Mouse (Mus musculus) liver, postnatal 0 days (tissue): ENCODE results near the gene Adipoq. TPM values are rescaled to one million over a fixed set of nuclear protein-coding genes. Genes with fewer than 3 reads are reported as not detected.

Source experiments
- ATAC-seq: fragments of 200-750 bp; cut with Nextera tagmentation; 2 replicates; pipeline ENCODE4 v1.8.0; 2017; ENCODE audit warnings: mild to moderate bottlenecking, moderate library complexity
- DNase-seq: peaks from one replicate; pipeline ENCODE4 v3.0.0-alpha.2; 2016
- H3K27ac ChIP-seq: fragments of 300-500 bp; sonication (generic); 2 replicates; pipeline ENCODE4 v1.5.1; 2014; ENCODE audit warnings: antibody characterized with exemption, moderate library complexity, mild to moderate bottlenecking, low read depth
- H3K27me3 ChIP-seq: fragments of 300-500 bp; sonication (generic); 2 replicates; pipeline ENCODE4 v1.6.1; 2014; ENCODE audit warnings: low read length, control low read depth, mixed read lengths; ENCODE audit not compliant: insufficient read depth
- H3K36me3 ChIP-seq: fragments of 300-500 bp; sonication (generic); replicated peaks from 2 replicates; pipeline ENCODE4 v1.6.1; 2014; ENCODE audit warnings: mild to moderate bottlenecking, control low read depth, low read length, moderate library complexity, mixed read lengths; ENCODE audit not compliant: insufficient read depth
- H3K4me1 ChIP-seq: fragments of 300-500 bp; sonication (generic); 2 replicates; pipeline ENCODE4 v1.6.1; 2014; ENCODE audit warnings: antibody characterized with exemption, mild to moderate bottlenecking, control low read depth; ENCODE audit not compliant: insufficient read depth
- H3K4me2 ChIP-seq: fragments of 300-500 bp; sonication (generic); 2 replicates; pipeline ENCODE4 v1.6.1; 2014; ENCODE audit warnings: low read depth, mild to moderate bottlenecking, low read length, moderate library complexity, mixed read lengths
- H3K4me3 ChIP-seq: fragments of 300-500 bp; sonication (generic); 2 replicates; pipeline ENCODE4 v1.5.1; 2014; ENCODE audit warnings: low read depth, low read length
- H3K9ac ChIP-seq: fragments of 300-500 bp; sonication (generic); replicated peaks from 2 replicates; pipeline ENCODE4 v1.6.1; 2014; ENCODE audit warnings: mild to moderate bottlenecking, moderate library complexity
- H3K9me3 ChIP-seq: fragments of 300-500 bp; sonication (generic); 2 replicates; pipeline ENCODE4 v1.6.1; 2016; ENCODE audit warnings: mild to moderate bottlenecking, control low read depth, low read length, mixed read lengths
- CTCF ChIP-seq: sonication (generic); IDR thresholded peaks from 2 replicates; pipeline ENCODE4 v1.5.1; 2016; ENCODE audit warnings: antibody characterized with exemption, low read depth
- EP300 ChIP-seq: IDR thresholded peaks from 2 replicates; pipeline ENCODE4 v1.6.1; 2016; ENCODE audit warnings: antibody characterized with exemption, low read depth, mild to moderate bottlenecking
- WGBS: fragments of 180-500 bp; shearing (Covaris S2); extraction: QIAGEN DNeasy Blood & Tissue Kit; methylation state at CpG from one replicate; pipeline ENCODE4 v1.1.7; 2014; ENCODE audit not compliant: insufficient replicate concordance; 5-methylcytosine and 5-hydroxymethylcytosine counted together
- polyA plus RNA-seq: library from polyadenylated mRNA; unstranded; fragments of >200 nt; fragmentation: Nextera tagmentation; extraction: Ambion mirVana; gene quantifications from 2 replicates; pipeline ENCODE4 v1.2.1, GENCODE M21; 2015

Gene Adipoq
- polyA plus RNA-seq, 1 experiment from 2014 or later = not detected

DNA sequence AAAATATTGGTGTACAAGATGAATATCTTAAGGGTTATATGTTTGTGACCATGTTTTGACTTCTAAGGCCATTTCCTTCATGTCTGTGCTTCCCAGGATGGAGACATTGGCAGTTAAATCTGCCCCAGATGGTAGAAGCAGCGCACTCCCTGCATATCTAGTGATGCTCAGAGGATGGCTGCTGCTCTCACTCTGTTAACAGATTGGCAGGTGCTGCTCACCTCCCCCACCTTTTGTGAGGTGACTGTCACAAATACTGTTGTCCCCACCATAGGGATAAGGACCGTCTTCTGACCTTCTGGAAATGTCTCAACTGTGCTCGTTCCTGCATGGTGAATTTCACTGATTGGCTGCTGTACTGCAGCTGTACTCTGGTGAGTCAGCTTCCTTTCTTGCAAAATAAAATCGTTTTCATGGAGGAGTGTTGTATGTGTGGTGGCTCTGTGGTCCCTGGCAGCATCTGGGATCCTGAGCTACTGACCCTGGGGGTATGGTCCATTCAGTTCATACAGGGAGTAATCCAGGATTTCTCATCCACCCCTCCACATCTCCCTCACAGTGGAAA, 9.8 kb upstream of the Adipoq start:
- no peaks in the 10 kb centered on the region for H3K9me3 ChIP-seq
- no peaks in the 10 kb centered on the region for H3K4me1 ChIP-seq
- DNase-seq (no peak), ATAC-seq (no peak)
- TF ChIP-seq EP300 = no peak
- no peak for TF ChIP-seq CTCF
- H3K27ac ChIP-seq = no peak overlapping the region
- no peak overlapping the region for H3K9ac ChIP-seq
- no peaks in the 10 kb centered on the region for H3K27me3 ChIP-seq
- no peaks in the 10 kb centered on the region for H3K36me3 ChIP-seq
- WGBS = 37% methylated on average over 4 of the region's 4 CpGs
- H3K4me2 ChIP-seq = no peak overlapping the region
- no peak overlapping the region for H3K4me3 ChIP-seq

DNA sequence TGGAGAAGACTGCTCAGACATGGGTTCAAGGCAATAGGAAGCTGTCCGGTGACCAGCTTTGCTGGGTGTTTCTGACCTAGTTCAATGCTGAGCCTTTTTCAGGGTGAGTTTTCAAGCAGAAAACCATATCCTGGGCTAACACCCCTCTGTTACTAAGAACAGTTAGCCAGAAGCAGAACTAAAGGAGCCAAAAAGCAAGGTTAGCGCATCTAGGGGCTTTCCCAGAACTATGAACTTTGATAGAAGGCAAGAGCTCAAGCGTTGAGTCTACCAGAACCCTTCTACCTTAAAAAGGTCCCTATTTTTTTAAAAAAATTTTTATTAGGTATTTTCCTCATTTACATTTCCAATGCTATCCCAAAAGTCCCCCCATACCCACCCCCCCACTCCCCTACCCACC, 5.4 kb upstream of the Adipoq start:
- Histone ChIP-seq H3K4me1 (peaks cover 11% of the 10 kb centered on the region), H3K9me3 (no peaks in the 10 kb centered on the region), H3K4me3 (no peak overlapping the region), H3K4me2 (no peak overlapping the region), H3K27me3 (no peaks in the 10 kb centered on the region), H3K36me3 (no peaks in the 10 kb centered on the region), H3K27ac (no peak overlapping the region), H3K9ac (no peak overlapping the region)
- no peak for TF ChIP-seq CTCF
- no peak for TF ChIP-seq EP300
- whole genome bisulfite sequencing = 81% methylated on average over 3 of the region's 3 CpGs
- no peak for DNase-seq
- ATAC-seq = no peak

DNA sequence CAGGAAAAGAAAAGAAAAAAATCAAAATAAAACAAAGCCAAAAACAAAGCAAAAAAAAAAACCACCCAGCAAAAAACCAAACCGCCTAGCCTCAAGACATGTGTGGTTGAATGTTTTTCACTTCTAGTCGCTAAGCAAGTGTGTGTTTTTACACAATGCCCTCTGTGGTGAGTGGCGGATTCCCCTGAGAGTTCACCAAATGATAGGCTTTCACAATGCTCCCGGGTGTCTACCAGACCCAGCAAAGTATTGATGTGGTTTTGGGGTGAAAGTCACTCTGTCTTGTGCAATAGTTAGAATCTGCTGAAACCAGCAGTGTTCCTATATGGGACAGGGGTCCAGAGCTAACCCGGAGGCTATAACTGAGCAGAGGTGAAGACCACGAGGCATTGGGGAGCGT, 2.0 kb upstream of the Adipoq start:
- H3K4me3 ChIP-seq = no peak overlapping the region
- WGBS = 27% methylated on average over 7 of the region's 7 CpGs
- H3K27me3 ChIP-seq = no peaks in the 10 kb centered on the region
- H3K4me1 ChIP-seq = peaks cover 11% of the 10 kb centered on the region
- H3K27ac ChIP-seq = peak overlapping the region; percentile 75
- H3K36me3 ChIP-seq = no peaks in the 10 kb centered on the region
- TF ChIP-seq EP300 (peak; percentile 64; the same call in 1 of the 2 replicates), CTCF (no peak)
- H3K4me2 ChIP-seq = no peak overlapping the region
- DNase-seq (peak; percentile 60), ATAC-seq (peak; percentile 95)
- no peak overlapping the region for H3K9ac ChIP-seq
- no peaks in the 10 kb centered on the region for H3K9me3 ChIP-seq

DNA sequence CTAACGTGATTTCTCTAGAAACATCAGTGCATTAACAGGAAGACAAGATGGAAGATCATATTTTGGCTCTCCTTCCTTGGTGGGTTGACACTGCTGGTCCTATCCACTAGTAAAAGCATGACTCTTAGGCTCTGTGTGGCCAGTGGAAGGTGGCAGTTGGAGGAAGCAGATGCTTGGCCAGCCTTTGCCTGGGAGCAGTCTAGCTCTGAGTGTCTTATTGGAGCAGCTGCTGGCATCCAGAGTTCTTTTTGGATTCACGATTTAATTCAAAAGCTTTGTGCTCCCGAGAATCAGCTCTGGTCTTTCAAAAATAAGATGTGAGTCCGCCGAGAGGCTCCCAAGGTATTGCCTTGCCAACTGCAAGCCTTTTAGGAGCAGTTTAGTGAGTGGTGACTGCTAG, 1.1 kb upstream of the Adipoq start:
- Histone ChIP-seq H3K4me3 (no peak overlapping the region), H3K9ac (no peak overlapping the region), H3K27ac (no peak overlapping the region), H3K36me3 (no peaks in the 10 kb centered on the region), H3K4me2 (no peak overlapping the region), H3K4me1 (peaks cover 15% of the 10 kb centered on the region), H3K27me3 (no peaks in the 10 kb centered on the region), H3K9me3 (no peaks in the 10 kb centered on the region)
- ATAC-seq = no peak
- WGBS = 69% methylated on average over 5 of the region's 5 CpGs
- TF ChIP-seq CTCF = no peak
- no peak for TF ChIP-seq EP300
- DNase-seq = no peak

DNA sequence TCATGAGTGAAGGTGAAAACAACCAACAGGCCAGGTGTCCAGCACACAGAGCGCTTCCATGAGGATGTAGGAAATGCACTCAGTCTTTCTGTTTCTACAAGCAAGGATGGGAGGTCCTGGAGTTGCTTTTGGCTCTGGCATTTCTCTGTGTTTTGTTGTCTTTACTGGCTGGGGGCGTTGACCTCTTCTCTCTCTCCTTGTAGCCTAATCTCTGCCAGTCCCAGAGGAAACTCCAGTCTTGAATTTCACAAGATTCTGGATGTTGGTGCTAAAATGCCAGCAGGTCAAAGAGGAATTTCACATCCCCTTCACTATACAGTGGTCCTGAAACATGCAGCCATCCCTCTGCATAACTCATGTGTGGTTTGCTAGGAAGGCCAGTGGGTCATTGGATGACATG, 2.6 kb downstream of the Adipoq start:
- no peak for ATAC-seq
- H3K4me3 ChIP-seq = no peak overlapping the region
- no peak for TF ChIP-seq EP300
- TF ChIP-seq CTCF = no peak
- 84% methylated on average over 2 of the region's 2 CpGs for WGBS
- H3K36me3 ChIP-seq = no peaks in the 10 kb centered on the region
- H3K27ac ChIP-seq = no peak overlapping the region; the same call in 1 of the 2 replicates
- H3K4me1 ChIP-seq = peaks cover 12% of the 10 kb centered on the region
- DNase-seq = no peak
- no peak overlapping the region for H3K4me2 ChIP-seq
- no peaks in the 10 kb centered on the region for H3K27me3 ChIP-seq
- no peaks in the 10 kb centered on the region for H3K9me3 ChIP-seq
- H3K9ac ChIP-seq = no peak overlapping the region

DNA sequence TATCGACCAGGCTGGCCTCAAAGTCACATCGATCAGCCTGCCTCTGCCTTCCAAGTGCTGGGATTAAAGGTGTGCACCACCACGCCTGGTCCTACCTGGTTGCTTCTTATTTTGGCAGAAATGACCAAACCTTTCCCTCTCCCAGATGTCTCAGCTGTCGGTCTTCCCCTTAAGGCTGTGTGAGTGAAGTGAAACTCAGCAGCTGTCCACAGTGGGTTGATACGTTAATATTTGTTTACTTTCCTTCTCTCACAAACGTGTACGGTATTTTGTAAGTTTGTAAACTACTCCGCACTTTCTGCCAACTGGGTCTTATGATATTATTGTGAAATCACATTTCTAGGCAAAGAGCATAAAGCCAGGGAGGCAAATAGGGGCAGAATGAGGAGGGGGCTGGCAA, 3.1 kb downstream of the Adipoq start:
- Histone ChIP-seq H3K9ac (no peak overlapping the region), H3K9me3 (no peaks in the 10 kb centered on the region), H3K4me1 (peaks cover 11% of the 10 kb centered on the region), H3K27me3 (no peaks in the 10 kb centered on the region), H3K4me3 (no peak overlapping the region), H3K36me3 (no peaks in the 10 kb centered on the region), H3K27ac (peak overlapping the region; percentile 34; the same call in 1 of the 2 replicates), H3K4me2 (0 out of 2 replicates have a peak overlapping the region, but pooled peaks have one; percentile 13)
- no peak for ATAC-seq
- DNase-seq = no peak
- WGBS = 57% methylated on average over 8 of the region's 8 CpGs
- TF ChIP-seq CTCF (no peak), EP300 (no peak)
